Mouse (Mus musculus) activated CD4-positive, CD25-positive, alpha-beta regulatory T cell, adult 4 months (primary cell): ENCODE measurements around the gene Xk. TPM values are rescaled to one million over a fixed set of nuclear protein-coding genes. Genes with fewer than 3 reads are reported as not detected.
"Not testable (repeated sequence)": the region's sequence is repeated elsewhere in the genome, so short reads cannot be mapped to it uniquely, and the experiment has no call there.

Source experiments
- ATAC-seq: one replicate; pipeline ENCODE4 v1.8.0; 2017
- polyA plus RNA-seq, 2 experiments: library from polyadenylated mRNA; unstranded; fragments of 100-300 nt; shearing (Covaris generic); gene quantifications; one replicate each; pipeline ENCODE4 v1.2.1; 2017

Gene Xk
- polyA plus RNA-seq, 2 experiments from 2014 or later: 1.0 to 1.1 TPM

DNA sequence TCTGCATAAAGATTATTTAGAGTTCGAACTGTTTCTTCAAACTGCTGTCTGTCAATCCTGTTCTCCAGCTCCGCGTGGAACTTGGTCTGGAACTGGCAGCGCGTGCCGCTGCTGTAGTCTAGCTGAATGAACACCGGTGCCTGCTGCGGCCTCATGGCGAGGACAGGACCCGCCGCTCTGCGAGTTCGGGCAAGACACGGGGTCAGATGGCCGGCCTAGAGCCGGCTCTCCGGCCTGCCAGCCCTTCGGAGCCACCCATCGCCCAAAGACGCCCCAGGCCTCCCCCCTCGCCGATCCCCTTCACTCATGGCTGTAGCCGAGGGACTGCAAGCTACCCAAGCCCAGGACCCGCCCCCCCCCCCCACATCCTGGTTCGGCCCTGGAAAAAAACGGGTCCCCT is 55.4 kb downstream of the Xk start:
- ATAC-seq: not testable (repeated sequence)

DNA sequence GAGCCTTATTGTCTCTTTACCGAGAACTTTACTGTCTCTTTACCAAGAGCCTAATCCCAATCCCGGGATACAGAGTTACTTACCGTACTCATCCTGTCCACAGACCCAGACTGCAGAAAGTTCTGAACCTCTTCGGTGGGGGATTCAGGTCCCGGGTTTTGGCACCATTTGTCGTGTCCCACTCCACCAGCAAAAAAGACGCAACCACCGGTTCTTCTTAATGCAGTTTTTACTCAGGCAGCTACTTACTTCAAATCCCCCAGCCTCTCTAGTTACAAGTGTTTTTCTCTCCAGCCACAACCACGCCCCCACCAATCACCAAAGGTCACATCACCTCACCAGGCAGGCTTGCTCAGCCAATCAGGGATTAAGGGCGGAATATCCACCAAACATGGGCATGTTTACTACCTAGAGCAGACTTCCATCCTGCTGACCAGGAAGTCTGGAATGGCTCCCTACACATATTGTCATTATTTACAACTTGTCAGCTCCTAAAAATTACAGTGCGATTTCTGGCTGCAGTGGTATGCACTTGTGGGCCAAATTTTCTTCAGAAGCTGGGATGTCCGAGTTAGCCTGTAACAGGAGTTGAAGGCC is 59.9 kb downstream of the Xk start:
- peak; percentile 55 for ATAC-seq

DNA sequence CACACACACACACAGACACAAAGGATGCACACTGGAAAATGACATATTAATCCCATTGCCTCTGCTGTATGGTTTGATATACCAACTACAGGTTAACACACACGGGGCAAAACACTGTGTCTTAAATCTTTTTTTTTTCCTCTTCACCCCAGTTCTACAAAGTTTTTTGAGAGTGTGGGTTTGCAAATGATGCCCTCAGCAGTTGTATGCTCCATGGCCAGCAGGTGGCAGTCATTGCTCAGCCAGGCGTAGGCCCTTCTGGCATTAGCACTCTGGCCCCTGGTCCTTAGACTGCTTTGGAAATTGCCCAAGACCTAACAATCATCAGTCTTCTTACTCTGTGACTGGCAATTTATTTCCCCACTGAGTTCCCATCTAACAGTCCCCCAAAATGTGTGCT is 60.5 kb downstream of the Xk start:
- peak; percentile 92 for ATAC-seq

DNA sequence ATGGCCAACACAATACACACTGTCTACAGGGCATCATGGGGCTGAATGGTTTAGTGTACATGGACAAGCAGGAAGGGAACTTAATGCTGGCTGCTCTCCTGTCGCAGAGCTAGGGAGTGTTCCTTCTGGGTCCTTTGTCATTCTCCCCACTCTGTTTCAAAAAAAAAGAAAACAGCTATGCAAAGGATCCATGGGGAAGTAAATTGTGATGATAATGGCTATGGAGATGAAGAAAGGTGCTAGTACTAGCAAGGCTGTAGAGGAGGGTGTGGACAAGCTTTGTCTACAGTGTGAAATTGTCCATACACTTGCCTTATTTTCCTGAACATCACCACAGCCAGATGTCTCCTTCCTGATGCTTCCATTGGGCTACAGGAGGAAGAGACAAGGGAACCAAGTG is 62.4 kb downstream of the Xk start:
- not testable (repeated sequence) for ATAC-seq

DNA sequence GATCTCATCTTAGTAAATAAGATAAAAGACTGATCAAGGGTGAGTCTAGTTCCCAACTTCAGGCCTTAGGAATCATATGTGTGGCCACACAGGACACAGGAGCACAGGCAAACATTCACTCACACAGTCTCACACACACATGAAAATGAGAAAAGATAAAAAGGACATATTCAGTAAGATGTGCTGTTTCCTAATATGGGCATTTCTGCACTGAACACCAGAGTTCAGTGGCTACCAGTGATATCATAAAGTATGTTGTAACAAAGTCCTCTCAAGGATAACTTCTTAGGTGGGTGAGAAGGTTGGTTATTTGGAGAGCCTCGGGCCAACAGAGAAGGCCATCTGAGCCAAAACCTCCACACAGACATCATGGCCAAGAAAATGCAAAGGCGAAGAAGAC is 77.8 kb downstream of the Xk start, which contains the start of gene H2al1k:
Gene H2al1k, plus strand, starts transcription at position 301 of the 400 bp plus-strand sequence.
- ATAC-seq: not testable (repeated sequence)

Other genes starting within 250 kb of the Xk start
- gene Fthl17e, start 239.3 kb upstream of the Xk start, polyA plus RNA-seq: not detected
- not detected for gene Fthl17f, start 209.7 kb upstream of the Xk start, polyA plus RNA-seq
- gene 4930402K13Rik, start 168.2 kb upstream of the Xk start, polyA plus RNA-seq: not detected
- gene Lancl3, start 72.9 kb upstream of the Xk start, polyA plus RNA-seq: 1 to 10 TPM in 1 of 2 experiments, under 1 TPM in 1; 0.74 to 1.8 TPM
- under 1 TPM in 1 of 2 experiments, not detected in 1; 0.45 TPM for gene Gm14862, start 15.9 kb upstream of the Xk start, polyA plus RNA-seq
- under 1 TPM in 1 of 2 experiments, not detected in 1; 0.89 TPM for gene H2al1m, start 11.0 kb downstream of the Xk start, polyA plus RNA-seq
- gene H2al1k, start 77.9 kb downstream of the Xk start, polyA plus RNA-seq: not detected
- gene Cybb, start 215.0 kb downstream of the Xk start, polyA plus RNA-seq: 10 to 100 TPM; 23.0 to 34.5 TPM